Mouse (Mus musculus) layer of hippocampus, adult 9-10 months (tissue): ENCODE results near the gene Rbm4.
"Not testable (repeated sequence)": the region's sequence is repeated elsewhere in the genome, so short reads cannot be mapped to it uniquely, and the experiment has no call there.

Experiments used
- DNase-seq: peaks from one replicate; pipeline ENCODE4 v3.0.0; 2022; ENCODE audit warnings: low spot score

Gene Rbm4

GRCm38 (mm10) chr19:4797846-4798245, 4.1 kb upstream of the Rbm4 start:
- no peak for DNase-seq

GRCm38 (mm10) chr19:4795929-4796328, 2.2 kb upstream of the Rbm4 start:
- DNase-seq, result no peak

- no peak for DNase-seq
Measured at GRCm38 (mm10) chr19:4793281-4793830, 345 bp downstream of the Rbm4 start.

GRCm38 (mm10) chr19:4786313-4786712, 7.4 kb downstream of the Rbm4 start:
- no peak for DNase-seq

GRCm38 (mm10) chr19:4785206-4785605, 8.5 kb downstream of the Rbm4 start:
- no peak for DNase-seq

- no peak for DNase-seq
Measured at GRCm38 (mm10) chr19:4782891-4783290, 10.8 kb downstream of the Rbm4 start.

GRCm38 (mm10) chr19:4772785-4773184, 20.9 kb downstream of the Rbm4 start:
- no peak for DNase-seq

- no peak for DNase-seq
Measured at GRCm38 (mm10) chr19:4767507-4768148, 26.1 kb downstream of the Rbm4 start.

GRCm38 (mm10) chr19:4762876-4763275, 30.8 kb downstream of the Rbm4 start:
- DNase-seq, result no peak

GRCm38 (mm10) chr19:4760544-4760943, 33.2 kb downstream of the Rbm4 start:
- DNase-seq, result not testable (repeated sequence)

- no peak for DNase-seq
Measured at GRCm38 (mm10) chr19:4756921-4757320, 36.8 kb downstream of the Rbm4 start.

GRCm38 (mm10) chr19:4756193-4756911, 37.3 kb downstream of the Rbm4 start, which contains the start of gene Rbm4b:
Gene Rbm4b, plus strand, starts transcription at chr19:4756497.
- peak; percentile 90 for DNase-seq

GRCm38 (mm10) chr19:4755565-4756192, 38.0 kb downstream of the Rbm4 start:
- peak; percentile 95 for DNase-seq

GRCm38 (mm10) chr19:4749975-4750374, 43.7 kb downstream of the Rbm4 start:
- no peak for DNase-seq

- no peak for DNase-seq
Measured at GRCm38 (mm10) chr19:4748493-4748892, 45.2 kb downstream of the Rbm4 start.

- no peak for DNase-seq
Measured at GRCm38 (mm10) chr19:4747631-4748312, 45.9 kb downstream of the Rbm4 start.

GRCm38 (mm10) chr19:4746611-4747010, 47.1 kb downstream of the Rbm4 start:
- no peak for DNase-seq

- DNase-seq, result no peak
Measured at GRCm38 (mm10) chr19:4745681-4746080, 48.0 kb downstream of the Rbm4 start.

- DNase-seq, result no peak
Measured at GRCm38 (mm10) chr19:4745057-4745456, 48.6 kb downstream of the Rbm4 start.

GRCm38 (mm10) chr19:4744026-4744425, 49.7 kb downstream of the Rbm4 start:
- no peak for DNase-seq

GRCm38 (mm10) chr19:4743524-4743923, 50.2 kb downstream of the Rbm4 start:
- DNase-seq, result no peak

- DNase-seq, result no peak
Measured at GRCm38 (mm10) chr19:4742229-4742628, 51.5 kb downstream of the Rbm4 start.
